Mouse (Mus musculus) fibroblast of lung, adult 2 months (primary cell): ENCODE data around the gene Gm10837.
"Not testable (repeated sequence)": the region's sequence is repeated elsewhere in the genome, so short reads cannot be mapped to it uniquely, and the experiment has no call there.

Source experiments
- DNase-seq: peaks from one replicate; pipeline ENCODE4 v3.0.0-alpha.2; 2011; ENCODE audit warnings: low read depth

Gm10837 gene

GRCm38 (mm10) chr14:122490441-122491328 lies at the start of gene Gm10837:
Gene Gm10837, plus strand, starts transcription at chr14:122490586.
- DNase-seq, result no peak

DNA sequence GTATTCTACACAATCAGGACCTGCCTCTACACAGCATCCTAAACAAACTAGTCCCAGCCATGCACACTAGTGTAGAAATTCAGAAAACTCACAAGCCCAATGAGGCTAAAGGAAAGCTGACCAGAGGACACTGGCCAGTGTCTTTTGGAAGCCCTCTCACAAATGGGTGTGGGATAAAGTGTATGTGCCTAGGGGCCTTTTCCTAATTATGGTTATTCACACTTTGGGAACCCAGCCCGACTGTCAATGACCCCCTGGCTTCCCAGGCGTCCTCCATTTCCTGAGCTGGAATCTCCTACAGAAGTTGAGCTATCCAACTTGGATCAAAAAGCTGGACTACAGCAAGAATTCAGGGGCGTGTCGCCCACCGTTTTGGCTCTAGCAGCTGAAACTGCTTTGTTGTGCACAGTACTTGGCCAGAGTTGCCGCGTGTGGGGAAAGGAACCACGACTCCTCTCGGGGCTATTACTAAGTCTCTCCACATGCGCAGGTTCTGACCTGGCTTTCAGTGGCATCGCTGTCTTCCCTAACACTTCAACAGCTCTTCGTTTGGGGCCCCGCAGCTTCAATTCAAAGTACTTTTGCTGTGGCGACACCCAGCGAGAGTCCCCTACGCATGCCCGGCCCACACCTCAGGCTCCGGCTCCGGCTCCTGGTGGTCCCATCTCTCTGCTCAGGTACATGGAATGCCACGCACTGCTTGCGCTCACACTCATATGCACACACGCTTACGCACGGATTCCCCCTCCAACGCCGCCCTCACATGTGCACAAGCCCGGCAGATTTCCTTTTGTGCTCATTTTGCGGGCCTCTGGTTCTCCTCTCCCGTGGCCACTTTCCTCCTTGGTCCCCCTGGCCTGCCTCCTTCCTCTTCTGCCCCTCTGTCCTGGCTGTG lies 40.5 kb upstream of the Gm10837 start:
- no peak for DNase-seq

- no peak for DNase-seq
Observed at GRCm38 (mm10) chr14:122450496-122451382, 39.6 kb upstream of the Gm10837 start, which contains the start of gene Gm5089. Gene Gm5089, minus strand, starts transcription at chr14:122451115.

GRCm38 (mm10) chr14:122451551-122452145 lies 38.7 kb upstream of the Gm10837 start:
- no peak for DNase-seq

GRCm38 (mm10) chr14:122452701-122453387 lies 37.5 kb upstream of the Gm10837 start:
- DNase-seq, result no peak

DNA sequence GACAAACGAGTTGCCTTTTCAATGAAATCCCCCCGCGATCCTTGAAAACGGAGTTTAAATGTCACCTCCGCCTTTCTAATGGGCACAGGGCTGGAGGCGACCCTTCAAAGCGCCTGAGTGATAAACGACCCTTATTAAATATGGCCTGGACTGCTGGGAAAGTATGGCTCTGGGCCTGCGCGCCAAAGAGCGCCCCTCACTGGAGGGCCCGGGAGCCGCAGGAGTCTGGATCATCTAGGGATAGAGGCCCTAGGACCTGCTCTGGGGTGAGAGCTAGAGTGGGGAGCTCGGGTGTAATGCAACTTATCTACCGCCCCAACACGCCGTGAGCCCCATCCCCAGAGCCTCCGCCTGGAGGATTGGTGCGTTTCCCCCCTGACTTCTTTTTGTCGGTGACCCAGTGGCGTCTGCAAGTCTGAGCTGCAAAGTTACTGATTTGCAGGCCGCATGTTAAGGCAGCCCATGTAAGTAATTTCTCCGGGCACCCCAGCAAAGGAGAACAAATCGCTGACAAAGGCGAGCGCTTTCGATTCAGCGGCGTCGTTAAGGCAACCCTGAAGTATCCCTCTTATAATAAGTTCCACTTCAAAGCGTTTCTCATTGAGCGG lies 36.9 kb upstream of the Gm10837 start:
- no peak for DNase-seq

GRCm38 (mm10) chr14:122453996-122454738 lies 36.2 kb upstream of the Gm10837 start:
- DNase-seq, result no peak

DNA sequence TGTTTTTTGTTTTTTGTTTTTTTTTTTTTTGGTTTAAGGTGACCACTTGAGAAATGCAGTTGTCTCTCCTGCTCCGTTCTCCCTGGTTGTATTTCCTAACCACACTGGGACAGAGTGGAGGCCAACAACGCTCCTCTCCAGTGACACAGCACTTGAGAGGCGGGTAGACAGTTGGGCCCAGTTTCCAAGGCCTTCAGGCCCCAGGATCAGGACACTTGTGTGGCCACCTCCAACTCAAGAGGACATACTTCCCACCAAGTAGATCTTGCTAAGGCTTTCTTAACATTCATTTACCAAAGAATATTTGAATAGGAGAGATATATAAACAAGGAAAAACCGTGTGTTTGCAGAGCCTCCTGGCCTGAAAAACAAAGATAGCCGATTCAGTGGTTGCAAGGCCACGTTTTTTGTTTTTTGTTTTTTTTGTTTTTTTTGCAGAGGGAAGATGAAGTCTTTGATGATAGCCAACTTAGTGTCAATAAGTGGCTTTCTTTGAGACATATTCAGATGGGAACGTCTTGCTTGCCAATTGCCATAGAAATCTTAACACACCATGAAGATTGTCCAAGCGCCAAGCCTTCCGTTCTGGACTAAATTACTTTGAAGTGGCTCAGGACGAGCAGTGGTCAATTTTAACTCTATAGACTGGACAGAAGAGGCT lies 35.4 kb upstream of the Gm10837 start:
- no peak for DNase-seq

DNA sequence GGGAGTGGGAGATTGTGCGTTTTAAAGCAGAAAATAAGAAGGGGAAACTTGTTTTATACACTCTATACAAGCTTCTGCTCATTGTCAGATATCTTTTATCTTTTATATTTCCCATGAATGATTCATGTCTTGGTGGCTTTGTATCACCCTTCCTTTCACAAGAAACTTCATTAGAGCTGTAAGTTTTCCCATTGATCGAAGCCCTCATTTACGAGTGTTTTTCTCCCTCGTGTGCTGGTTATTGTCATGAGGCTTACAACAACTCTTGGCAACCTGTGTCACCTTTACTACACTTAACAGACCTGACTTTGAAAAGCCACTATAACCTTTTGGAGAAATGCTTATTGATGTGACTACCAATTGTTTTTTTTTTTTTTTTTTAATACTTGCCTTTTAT lies 34.8 kb upstream of the Gm10837 start:
- DNase-seq, result no peak

DNA sequence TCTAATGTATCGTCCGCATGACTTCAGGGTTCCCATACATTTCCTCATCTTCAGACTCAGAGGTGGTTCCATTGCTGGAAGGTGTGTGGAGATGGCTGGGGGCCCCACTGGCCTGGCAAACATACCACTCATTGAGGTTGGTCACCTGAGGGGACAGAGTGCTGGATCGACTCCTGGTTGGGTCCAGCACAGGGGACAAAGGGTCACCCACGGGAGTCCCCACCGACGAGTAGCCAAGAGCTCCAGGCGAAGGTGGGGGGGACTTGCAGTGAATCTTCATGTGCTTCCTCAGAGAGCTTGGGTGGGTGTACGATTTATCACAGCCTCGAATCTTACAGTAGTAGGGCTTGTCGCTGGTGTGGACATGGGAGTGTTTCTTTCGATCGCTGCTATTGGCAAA lies 31.1 kb upstream of the Gm10837 start:
- DNase-seq, result not testable (repeated sequence)

- DNase-seq, result no peak
Observed at GRCm38 (mm10) chr14:122459776-122460175, 30.6 kb upstream of the Gm10837 start.

- DNase-seq, result no peak
Observed at GRCm38 (mm10) chr14:122460226-122460625, 30.2 kb upstream of the Gm10837 start.

DNA sequence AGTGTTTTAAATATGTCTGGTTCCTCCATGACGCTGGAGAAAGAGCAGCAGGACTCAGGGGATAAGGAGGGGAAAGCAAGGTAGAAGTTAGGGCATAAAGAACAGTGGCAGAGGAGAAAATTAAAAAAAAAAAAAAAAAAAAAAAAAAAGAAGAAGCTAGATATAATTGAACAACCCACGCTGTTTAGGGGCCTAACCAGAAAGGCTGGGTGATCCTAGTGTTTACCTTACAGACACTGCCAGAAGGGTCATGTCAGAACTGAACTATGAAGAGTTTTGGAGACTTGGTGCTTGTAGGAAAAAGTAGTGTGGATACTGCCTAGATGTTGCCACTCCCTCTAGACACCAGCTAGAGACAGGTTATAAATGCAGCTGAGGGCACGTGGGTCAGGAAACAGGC lies 28.9 kb upstream of the Gm10837 start:
- no peak for DNase-seq

GRCm38 (mm10) chr14:122461966-122462365 lies 28.4 kb upstream of the Gm10837 start:
- no peak for DNase-seq

GRCm38 (mm10) chr14:122462689-122463079 lies 27.7 kb upstream of the Gm10837 start:
- no peak for DNase-seq

DNA sequence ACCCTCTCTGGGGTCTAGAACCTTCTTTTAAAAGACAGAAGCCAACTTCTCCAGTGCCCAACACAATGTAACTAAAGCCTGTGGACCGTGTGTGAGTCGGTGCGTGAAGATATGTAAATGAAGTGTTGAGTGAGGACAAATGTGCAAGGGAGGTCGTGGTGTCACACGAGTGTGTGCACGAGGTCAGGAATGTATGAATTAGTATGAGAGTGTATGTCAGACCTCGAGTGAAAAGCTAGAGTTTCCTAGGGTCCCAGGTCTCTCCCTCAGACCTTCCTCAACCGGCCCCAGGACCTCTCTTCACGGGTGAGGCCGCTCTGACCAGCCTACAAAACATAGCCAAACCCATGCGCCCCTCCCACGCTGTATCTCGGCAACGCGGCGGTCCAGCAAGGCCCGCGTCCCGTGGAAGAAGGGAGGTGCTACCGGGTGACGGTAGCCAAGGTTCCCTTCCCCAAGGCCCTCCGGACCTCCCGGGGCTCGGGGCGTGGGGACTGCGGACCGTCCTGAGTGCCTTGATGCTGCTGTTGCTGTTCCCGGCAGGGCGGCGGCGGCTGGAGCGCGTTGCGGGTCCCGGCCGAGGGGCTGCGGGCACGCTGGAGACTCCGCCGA lies 27.2 kb upstream of the Gm10837 start:
- DNase-seq, result no peak

GRCm38 (mm10) chr14:122463734-122464341 lies 26.5 kb upstream of the Gm10837 start:
- not testable (repeated sequence) for DNase-seq

DNA sequence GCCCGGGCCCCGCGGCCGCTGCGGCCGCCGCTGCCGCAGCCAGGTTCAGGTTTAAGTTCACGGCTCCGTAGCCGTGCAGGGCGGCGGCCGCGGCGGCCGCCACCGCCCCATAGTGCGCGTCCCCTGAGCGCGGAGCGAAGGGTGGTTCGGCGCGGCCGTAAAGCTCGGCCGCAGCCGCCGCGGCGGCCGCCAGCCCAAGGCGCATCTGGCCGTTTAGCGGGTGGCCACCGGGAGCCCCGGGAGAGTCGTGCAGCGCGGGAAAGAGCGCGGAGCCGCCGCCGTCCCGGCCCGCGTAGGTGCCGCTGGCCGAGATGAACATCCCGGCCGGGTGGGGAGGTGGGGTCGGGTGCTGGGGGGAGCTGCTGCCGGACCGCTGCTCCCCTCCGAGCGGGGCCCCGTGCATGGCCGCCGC lies 26.0 kb upstream of the Gm10837 start:
- no peak for DNase-seq
